Mouse (Mus musculus): ENCODE results near the gene Htr3a. TPM values are rescaled to one million over a fixed set of nuclear protein-coding genes. Genes with fewer than 3 reads are reported as not detected.

The Htr3a gene
- not detected for total RNA-seq (2021)

DNA sequence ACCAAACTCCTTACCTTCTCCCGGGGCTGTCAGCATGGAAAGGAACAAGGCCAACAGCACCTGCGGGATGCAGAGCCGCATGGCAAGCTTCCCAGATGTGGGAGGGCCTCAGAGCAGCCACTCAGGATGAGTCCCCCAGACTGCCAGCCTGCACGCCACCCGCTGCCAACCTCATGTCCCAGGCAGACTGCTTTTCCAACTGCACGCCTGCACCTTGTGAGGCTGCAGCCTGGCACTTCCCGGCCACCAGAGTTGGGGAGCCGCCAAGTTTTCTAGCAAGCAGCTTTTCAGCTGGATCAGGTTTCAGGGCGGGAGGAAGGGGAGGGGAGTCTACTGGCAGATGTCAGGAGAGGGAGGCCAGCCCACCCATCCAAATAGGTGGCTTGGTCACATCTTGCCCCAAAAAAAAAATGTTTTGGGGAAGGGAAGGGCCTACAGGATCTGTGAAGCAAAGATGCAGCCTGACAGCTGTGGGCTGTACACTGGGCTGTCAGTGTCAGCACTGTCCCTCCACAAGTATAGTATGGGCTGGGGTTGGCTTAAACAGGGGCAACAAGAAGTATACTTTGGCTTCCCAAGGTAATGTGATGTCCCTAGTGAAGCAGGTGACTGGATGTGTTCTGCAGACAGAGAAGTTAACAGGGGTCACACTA is at the start of gene Htr3a:
Htr3a (minus strand) TSS at position 215 of the 653 bp plus-strand sequence.
- DNase-seq, result peak; percentile 25 to 48
- intact Hi-C loops (cut with DNase I), result no loop called here

GRCm38 (mm10) chr9:48947565-48947964 is 36.7 kb upstream of the Htr3a start:
- DNase-seq, result no peak
- intact Hi-C loops (cut with DNase I), result no loop called here

DNA sequence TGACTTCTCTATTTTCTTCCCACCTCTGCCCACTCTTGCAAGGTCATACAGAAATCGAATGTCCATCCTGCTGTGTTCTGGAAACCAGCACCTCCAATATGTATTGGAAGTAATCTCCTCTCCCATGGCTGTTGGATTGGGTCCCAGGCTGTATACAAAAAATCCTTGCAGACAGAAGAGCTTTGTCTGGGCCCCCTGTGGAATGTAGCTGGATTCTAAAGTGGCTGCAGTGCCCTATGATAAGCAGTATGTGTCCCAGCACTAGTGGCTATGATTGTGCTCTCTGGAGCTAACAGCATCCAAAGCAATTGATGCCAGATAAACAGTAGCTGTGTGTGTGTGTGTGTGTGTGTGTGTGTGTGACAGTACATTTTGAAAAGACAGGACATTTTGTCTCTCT is 31.4 kb upstream of the Htr3a start:
- intact Hi-C loops (cut with DNase I), result no loop called here
- DNase-seq, result no peak

- intact Hi-C loops (cut with DNase I), result no loop called here
- DNase-seq, result no peak
Measured at GRCm38 (mm10) chr9:48929436-48929835, 18.5 kb upstream of the Htr3a start.

DNA sequence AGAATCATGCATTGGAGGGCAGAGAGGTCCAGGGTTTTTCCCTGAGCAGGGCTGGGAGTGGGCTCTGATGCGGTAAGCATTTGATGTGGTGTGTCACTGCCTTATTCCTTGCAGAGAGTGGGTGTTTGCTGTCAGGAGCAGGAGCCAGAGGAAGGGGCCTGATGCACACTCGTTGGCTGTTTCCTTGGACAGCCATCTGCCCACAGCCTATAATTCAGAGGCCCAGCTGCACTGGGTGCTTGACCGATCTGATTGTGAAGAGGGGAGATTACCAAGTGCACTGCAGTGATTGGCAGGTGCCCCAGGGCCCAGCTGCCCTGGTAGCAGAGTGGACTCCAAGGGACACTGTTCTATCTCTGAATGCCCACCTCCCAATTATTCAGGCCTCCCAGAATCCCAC is 17.9 kb upstream of the Htr3a start:
- no peak for DNase-seq
- intact Hi-C loops (cut with DNase I), result no loop called here

- intact Hi-C loops (cut with DNase I), result no loop called here
- DNase-seq, result no peak
Measured at GRCm38 (mm10) chr9:48916011-48916788, 5.3 kb upstream of the Htr3a start.

GRCm38 (mm10) chr9:48904421-48904820 is 6.5 kb downstream of the Htr3a start:
- intact Hi-C loops (cut with DNase I), result no loop called here
- DNase-seq, result no peak

DNA sequence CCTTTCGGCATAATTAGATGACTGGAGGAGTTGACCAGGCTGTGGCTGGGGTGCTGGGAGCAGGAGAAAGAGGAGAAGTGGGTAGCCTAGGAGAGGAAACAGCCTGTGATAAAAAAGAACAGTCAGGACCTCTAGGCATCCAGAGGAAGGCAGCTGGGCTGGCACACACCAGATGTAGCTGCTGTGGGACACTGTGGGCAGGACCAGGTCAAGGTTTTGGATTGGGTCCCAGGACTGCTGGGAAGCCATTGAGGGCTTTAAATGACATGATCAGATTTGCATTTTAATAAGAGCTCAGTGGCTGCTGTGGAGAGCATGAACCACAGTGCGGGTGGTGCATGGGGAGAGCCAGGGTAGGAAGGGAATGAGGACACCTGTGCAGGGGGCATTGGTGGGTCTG is 7.1 kb downstream of the Htr3a start:
- intact Hi-C loops (cut with DNase I), result no loop called here

GRCm38 (mm10) chr9:48898551-48898950 is 12.3 kb downstream of the Htr3a start:
- intact Hi-C loops (cut with DNase I), result no loop called here
- peak; percentile 9 to 11 for DNase-seq

More for the DNA sequence above, 7.1 kb downstream of the Htr3a start:
- DNase-seq, result no peak

DNA sequence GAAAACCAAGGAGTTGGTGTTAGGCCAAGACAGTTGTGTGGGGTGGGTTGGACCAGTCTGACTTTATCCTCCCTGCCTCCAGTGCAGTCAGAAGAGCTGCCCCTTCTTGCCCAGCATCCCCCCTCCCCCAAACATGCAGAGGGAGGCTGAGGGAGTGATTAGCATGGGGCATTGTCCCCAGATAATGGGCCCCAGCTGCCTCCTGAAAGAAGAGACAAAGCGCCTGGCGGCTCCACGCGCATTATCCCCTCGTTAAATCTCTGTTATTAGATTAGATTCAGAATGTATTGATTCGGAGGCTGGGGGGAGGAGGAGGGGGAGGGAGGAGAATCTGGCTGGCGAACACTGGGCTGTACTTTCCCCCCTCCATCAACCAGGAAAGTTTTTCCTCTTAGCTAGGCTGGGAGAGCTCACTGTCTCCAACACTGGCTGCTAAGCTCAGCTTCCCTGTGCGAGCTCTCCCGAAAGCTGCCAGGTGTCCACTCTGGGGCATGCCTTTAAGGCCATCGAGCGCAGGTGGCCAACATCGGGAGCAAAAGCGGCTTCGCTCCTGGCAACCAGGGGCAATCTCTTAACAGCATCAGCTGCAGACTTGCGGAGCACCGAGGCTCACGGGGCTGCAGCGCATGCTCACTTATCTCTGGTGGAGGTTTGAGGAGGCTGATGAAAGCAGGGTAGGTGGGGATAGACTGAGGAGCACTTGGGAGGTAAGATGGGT is 14.9 kb downstream of the Htr3a start:
- intact Hi-C loops (cut with DNase I), result no loop called here
- DNase-seq, result no peak

GRCm38 (mm10) chr9:48894755-48895154 is 16.1 kb downstream of the Htr3a start:
- intact Hi-C loops (cut with DNase I), result loop anchor here (1.0 to 5.0 kb wide), 3 partner anchors 34 to 248 kb away; no protein-coding TSS in a partner anchor
- no peak for DNase-seq

DNA sequence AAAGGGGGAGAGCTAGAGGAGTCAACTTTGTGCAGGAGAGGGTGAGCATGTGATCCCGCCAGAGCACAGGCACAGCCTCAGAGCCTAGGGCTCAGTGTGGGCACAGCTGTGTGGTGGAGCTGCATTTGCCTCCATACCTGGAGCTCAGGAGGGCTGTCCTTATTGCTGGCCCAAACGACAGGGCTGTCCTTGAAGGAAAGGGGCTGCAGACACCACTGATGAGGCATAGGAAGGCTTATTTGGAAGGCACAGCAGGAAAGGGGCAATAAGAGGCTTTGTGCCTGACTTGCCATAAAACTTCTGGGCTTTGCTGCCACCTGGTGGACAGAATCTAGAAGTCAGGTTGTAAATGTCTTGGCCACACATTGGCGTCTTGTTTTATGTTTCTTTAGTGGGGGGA is 16.9 kb downstream of the Htr3a start:
- peak; percentile 73 to 78 for DNase-seq
- intact Hi-C loops (cut with DNase I), result loop anchor here (1.0 to 5.0 kb wide), 3 partner anchors 34 to 248 kb away; no protein-coding TSS in a partner anchor

DNA sequence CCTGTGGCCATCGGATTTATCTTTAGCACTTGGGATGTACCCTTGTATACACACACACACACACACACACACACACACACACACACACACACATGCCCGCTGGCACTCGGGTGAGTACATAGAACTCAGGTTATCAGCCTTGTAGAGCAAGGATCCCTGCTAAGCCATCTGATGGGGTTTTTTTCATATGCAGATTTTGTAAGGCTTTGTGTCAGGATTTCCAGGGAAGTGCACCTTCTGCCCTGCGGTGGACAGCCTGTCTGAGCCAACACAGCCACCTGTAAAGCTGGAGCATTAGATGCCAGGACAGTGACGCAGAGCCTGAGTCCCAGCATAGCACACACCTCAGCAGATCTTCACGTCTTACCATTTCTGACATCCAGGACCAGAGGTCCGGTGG is 21.8 kb downstream of the Htr3a start:
- intact Hi-C loops (cut with DNase I), result no loop called here
- DNase-seq, result no peak

DNA sequence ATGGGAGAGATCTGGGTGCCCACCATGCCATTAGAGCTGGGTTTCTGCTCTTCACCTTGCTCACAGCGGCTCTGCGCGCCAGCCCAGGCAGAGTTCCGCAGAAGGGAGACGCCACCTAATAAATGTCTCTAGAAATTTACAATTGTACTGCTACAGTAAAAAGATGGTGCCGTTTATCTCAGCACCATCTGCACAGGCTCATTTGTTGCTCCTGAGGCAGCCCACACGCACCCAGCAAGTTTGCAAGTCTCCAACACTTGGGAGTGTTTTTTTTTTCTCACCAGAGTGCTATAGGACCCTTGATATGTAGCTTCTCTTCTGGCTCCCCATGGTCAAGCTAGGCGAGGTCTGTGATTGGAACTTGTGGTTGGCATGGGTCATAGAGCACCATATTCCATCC is 38.0 kb downstream of the Htr3a start:
- intact Hi-C loops (cut with DNase I), result no loop called here
- no peak for DNase-seq

- intact Hi-C loops (cut with DNase I), result loop anchor here (10.0 kb wide), 1 partner anchor 188 kb away; the partner anchor contains the start of gene Zw10
- no peak for DNase-seq
Measured at GRCm38 (mm10) chr9:48866523-48867121, 44.3 kb downstream of the Htr3a start.

DNA sequence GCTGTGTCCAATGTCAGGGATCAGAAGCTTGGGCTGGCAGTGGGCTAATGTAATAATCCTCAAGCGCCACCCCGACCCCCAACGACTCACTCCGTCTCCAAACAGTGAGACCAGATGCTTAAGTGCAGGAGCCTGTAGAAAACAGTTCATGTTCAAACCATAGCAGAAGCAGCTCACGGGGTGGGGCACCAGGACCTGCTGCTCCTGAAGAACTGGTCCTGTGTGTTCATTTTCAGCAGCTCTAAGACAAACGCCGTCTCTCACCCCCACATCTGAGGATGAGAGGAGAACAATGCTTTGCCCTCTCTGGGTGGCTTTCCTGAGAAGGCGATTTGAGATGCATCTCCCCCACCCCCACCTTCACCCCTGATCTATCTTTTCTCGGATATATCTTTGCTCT is 45.7 kb downstream of the Htr3a start:
- intact Hi-C loops (cut with DNase I), result loop anchor here (10.0 kb wide), 1 partner anchor 190 kb away; the partner anchor contains the start of gene Zw10
- no peak for DNase-seq

DNA sequence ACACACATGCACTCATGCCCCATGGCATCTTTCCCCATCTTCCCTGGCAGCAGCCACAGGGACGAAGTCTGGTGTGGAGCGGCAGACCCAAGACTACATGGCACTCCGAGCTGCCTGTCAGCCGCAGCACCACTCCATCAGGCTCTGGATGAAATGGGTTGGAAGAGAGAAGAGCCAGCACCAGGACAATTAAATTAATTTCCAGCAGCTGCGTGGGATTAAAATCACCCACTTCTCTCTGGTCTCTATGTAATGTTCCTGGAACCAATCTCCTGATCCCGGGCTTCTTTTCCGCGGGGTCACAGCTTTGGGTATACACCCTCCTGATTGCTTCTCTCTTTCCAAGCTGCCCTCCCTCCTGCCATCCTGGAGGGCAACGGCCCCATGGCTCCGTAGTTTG is 49.4 kb downstream of the Htr3a start:
- intact Hi-C loops (cut with DNase I), result loop anchor here (2.0 to 10.0 kb wide), 3 partner anchors 25 to 193 kb away; partner anchors contain the start of genes Zbtb16 and Zw10
- DNase-seq, result no peak

- peak; percentile 73 to 76 for DNase-seq
- intact Hi-C loops (cut with DNase I), result loop anchor here (1.0 to 10.0 kb wide), 5 partner anchors 24 to 214 kb away; partner anchors contain the start of genes Zbtb16 and Zw10
Measured at GRCm38 (mm10) chr9:48860526-48860845, 50.4 kb downstream of the Htr3a start.

- no peak for DNase-seq
Measured at GRCm38 (mm10) chr9:48859828-48860525, 50.9 kb downstream of the Htr3a start.

GRCm38 (mm10) chr9:48857944-48858343 is 53.0 kb downstream of the Htr3a start:
- intact Hi-C loops (cut with DNase I), result no loop called here
- DNase-seq, result peak in 1 of 2 experiments; percentile 13

More at GRCm38 (mm10) chr9:48859828-48860525, 50.9 kb downstream of the Htr3a start:
- intact Hi-C loops (cut with DNase I), result loop anchor here (1.0 to 10.0 kb wide), 5 partner anchors 23 to 214 kb away; partner anchors contain the start of genes Zbtb16 and Zw10
